10 mouse cellular contexts compared by ENCODE assay signal in genomic region chr16:22508936-22509563, GRCm38 (mm10).
DNase-seq lines count a peak whose midpoint lies in the region; TF ChIP-seq lines count a peak whose summit lies in the region.
"Had no signal": no experiment of that assay in that cellular context is flagged by ENCODE, and none has a peak within 500 bp of the region (broad histone marks: within the 10 kb centered on the region; RNA-seq: fewer than 3 reads in every experiment).

No protein-coding gene starts in this region.

- DNase-seq in cerebellum, postnatal 10 days = peak; percentile 23 to 38
- DNase-seq in cerebellum, postnatal 25 days = no peak
- DNase-seq in layer of hippocampus, adult 2 months (ENCODE audit: low spot score in 2 of 2) = peak; percentile 36 to 55
- no peak for DNase-seq in layer of hippocampus, adult 9-10 months (ENCODE audit: low spot score)
- peak; percentile 57 for DNase-seq in right cerebral cortex, adult 18-20 months
- no peak for DNase-seq in right cerebral cortex, postnatal 14 days
- DNase-seq in gastrocnemius, adult 2 months = no peak
- no peak for DNase-seq in kidney, postnatal 36 days
- DNase-seq: kidney, postnatal 14 days had no signal

- intact Hi-C loops in gastrocnemius, adult 2 months (cut with DNase I) = no loop called here

- peak overlapping the region; percentile 87 for H3K27ac ChIP-seq in layer of hippocampus, adult 2 months
- H3K27ac ChIP-seq in gastrocnemius, adult 2 months = no peak overlapping the region
- H3K27ac ChIP-seq: liver, embryonic 12.5 days had no signal

- TF ChIP-seq CTCF in layer of hippocampus, adult 2 months (conservative IDR thresholded peaks at IDR 0.05) = no peak
- no peak for TF ChIP-seq CTCF in gastrocnemius, adult 2 months (IDR thresholded peaks at IDR 0.05)

- no peak overlapping the region for H3K4me3 ChIP-seq in layer of hippocampus, adult 2 months
- no peak overlapping the region for H3K4me3 ChIP-seq in gastrocnemius, adult 2 months
- H3K4me3 ChIP-seq: liver, embryonic 12.5 days had no signal

Comparison
In these comparisons a context has a peak if more than half of its experiments do, and no peak if none do; other contexts are left out.
1. DNase-seq: peak in cerebellum, postnatal 10 days (2 of 2), layer of hippocampus, adult 2 months (2 of 2) and right cerebral cortex, adult 18-20 months (single experiment); none in cerebellum, postnatal 25 days (0 of 2), layer of hippocampus, adult 9-10 months (single experiment), right cerebral cortex, postnatal 14 days (single experiment), gastrocnemius, adult 2 months (single experiment) and kidney, postnatal 36 days (0 of 2).